Comparison of ENCODE assay signal across 8 mouse cellular contexts in the genomic region with DNA sequence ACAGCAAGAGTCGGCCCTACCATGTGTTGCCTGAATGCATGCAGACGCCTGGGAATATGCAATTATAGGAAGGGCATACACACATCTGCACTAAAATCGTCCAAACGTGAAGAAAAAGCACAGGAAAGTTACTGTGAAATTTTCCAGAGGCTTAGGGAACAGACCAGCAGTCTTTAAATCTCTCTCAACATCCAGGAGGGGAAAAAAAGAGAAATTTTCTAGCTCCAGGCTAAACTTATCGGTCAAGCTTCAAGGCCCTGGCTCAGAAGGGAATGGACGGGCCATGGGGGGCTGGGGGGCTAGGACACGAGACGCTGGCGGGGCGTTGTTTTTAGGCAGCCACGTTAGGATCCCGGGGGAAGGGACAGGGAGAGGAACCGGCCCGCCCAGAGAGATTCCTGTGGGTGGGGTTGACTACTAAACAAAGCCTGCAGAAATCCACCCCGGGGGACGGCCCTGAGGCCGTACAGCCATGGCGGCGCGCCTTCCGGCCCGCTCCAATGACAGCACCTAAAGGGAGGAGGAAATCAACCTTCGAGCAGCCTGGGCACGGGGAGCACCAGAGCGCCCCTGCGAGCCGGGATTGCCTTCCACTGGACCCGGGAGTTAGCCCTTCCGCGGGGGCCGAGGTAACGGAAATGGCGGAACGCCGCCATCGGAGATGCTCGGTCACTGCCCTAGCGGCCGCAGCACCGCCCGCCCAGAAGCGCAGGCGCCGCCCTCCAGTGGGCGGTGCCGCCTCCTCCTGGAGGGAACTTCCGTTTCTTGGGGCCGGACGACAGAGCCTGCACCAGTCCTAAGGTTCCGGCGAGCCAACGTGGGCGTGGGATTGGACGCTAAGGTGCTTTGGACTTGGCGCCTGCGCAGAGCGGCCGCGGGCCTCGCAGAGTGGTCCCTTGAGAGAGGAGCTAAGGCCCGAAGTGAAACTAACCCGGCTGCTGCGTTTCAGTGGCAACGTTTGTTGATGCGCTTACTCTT. TPM values are rescaled to one million over a fixed set of nuclear protein-coding genes. Genes with fewer than 3 reads are reported as not detected.
DNase-seq lines count a peak whose midpoint lies in the region; ATAC-seq and TF ChIP-seq lines count a peak whose summit lies in the region.

No protein-coding gene starts in this region.

- H3K27ac ChIP-seq in forebrain, embryonic 14.5 days (ENCODE audit: low read depth, low read length): peak overlapping the region; percentile 97

- no peaks in the 10 kb centered on the region for H3K36me3 ChIP-seq in forebrain, embryonic 14.5 days (ENCODE audit: control insufficient read depth, insufficient read depth, low read length)

- peak; percentile 99 for ATAC-seq in forebrain, embryonic 14.5 days
- peak; percentile 99 for ATAC-seq in neutrophil, adult 5-6 weeks (ENCODE audit: extremely low read depth, insufficient number of reproducible peaks, low FRiP score, poor library complexity, severe bottlenecking)

- H3K4me3 ChIP-seq in forebrain, embryonic 14.5 days (ENCODE audit: low read depth, low read length): peak overlapping the region; percentile 50
- peak overlapping the region; percentile 71 for H3K4me3 ChIP-seq in lung, adult 2 months (replicated peaks; ENCODE audit: extremely low read depth, low read depth, low read length)

- H3K4me1 ChIP-seq in forebrain, embryonic 14.5 days (ENCODE audit: control insufficient read depth, insufficient read depth, low read length): no peaks in the 10 kb centered on the region
- H3K4me1 ChIP-seq in lung, adult 2 months (ENCODE audit: control insufficient read depth, insufficient read depth, low read length): no peaks in the 10 kb centered on the region

- no peak for TF ChIP-seq CTCF in lung, adult 2 months (IDR thresholded peaks at IDR 0.05; ENCODE audit: insufficient read depth, low read length)

- peak overlapping the region; percentile 52 for H3K4me2 ChIP-seq in forebrain, embryonic 14.5 days (ENCODE audit: low read length)

- TF ChIP-seq POLR2A in lung, adult 2 months (IDR thresholded peaks at IDR 0.05; ENCODE audit: borderline replicate concordance, extremely low read depth, low read depth, low read length): peak; percentile 59

- no peaks in the 10 kb centered on the region for H3K27me3 ChIP-seq in forebrain, embryonic 14.5 days (replicated peaks; ENCODE audit: control insufficient read depth, insufficient read depth, low read length)

- peak; percentile 96 for DNase-seq in ES-CJ7 (ENCODE audit: low read depth, low spot score)
- DNase-seq in cerebellum, adult 11 months: peak; percentile 92
- DNase-seq in forebrain, embryonic 14.5 days (ENCODE audit: low spot score): peak; percentile 96
- peak; percentile 92 for DNase-seq in heart, postnatal 25 days (ENCODE audit: low spot score)
- peak; percentile 84 to 90 for DNase-seq in layer of hippocampus, adult 18-20 months (ENCODE audit: low spot score in 2 of 2)
- peak; percentile 82 for DNase-seq in lung, adult 2 months
- DNase-seq in thymus, adult 18-20 months: peak; percentile 89 to 93

- intact Hi-C loops in heart, postnatal 25 days (cut with DNase I): loop anchor here (5.0 to 10.0 kb wide), 2 partner anchors 68 to 145 kb away; partner anchors contain the start of genes Ofd1 and Trappc2

- H3K9me3 ChIP-seq in forebrain, embryonic 14.5 days (replicated peaks; ENCODE audit: control insufficient read depth, low read length): no peaks in the 10 kb centered on the region

- WGBS in forebrain, embryonic 14.5 days: 32% methylated on average over 64 of the region's 65 CpGs
- 26% methylated on average over 65 of the region's 65 CpGs for WGBS in lung, adult 2 months

- peak overlapping the region; percentile 77 for H3K9ac ChIP-seq in forebrain, embryonic 14.5 days (ENCODE audit: low read length)

RNA-seq across cellular contexts. Expression of gene Tceanc, which starts 8.3 kb away (rescaled TPM):
- 5.9 and 6.9 TPM in 2 replicates for polyA plus RNA-seq in forebrain, embryonic 14.5 days (2014; fragmentation: Nextera tagmentation; extraction: Ambion mirVana)
- total RNA-seq in heart, postnatal 25 days (2021): 1 to 10 TPM; 2.6 to 3.6 TPM
- total RNA-seq in layer of hippocampus, adult 18-20 months (2021): 1 to 10 TPM; 1.0 to 1.5 TPM
- 0.86 and 1.4 TPM in 2 replicates for polyA plus RNA-seq in lung, adult 2 months (2012; rRNA removed)
- 8.3 and 10.2 TPM in 2 replicates for total RNA-seq in neutrophil, adult 5-6 weeks (2017)

RNA-seq across cellular contexts. Expression of gene Rab9, which starts 30.4 kb away (rescaled TPM):
- 50.4 and 52.7 TPM in 2 replicates for polyA plus RNA-seq in forebrain, embryonic 14.5 days (2014; fragmentation: Nextera tagmentation; extraction: Ambion mirVana)
- 10 to 100 TPM; 22.4 to 25.3 TPM for total RNA-seq in heart, postnatal 25 days (2021)
- 10 to 100 TPM; 36.5 to 39.0 TPM for total RNA-seq in layer of hippocampus, adult 18-20 months (2021)
- polyA plus RNA-seq in lung, adult 2 months (2012; rRNA removed): 6.1 and 10.3 TPM in 2 replicates
- 38.1 and 38.6 TPM in 2 replicates for total RNA-seq in neutrophil, adult 5-6 weeks (2017)

Comparison
In these comparisons a context has a peak if more than half of its experiments do, and no peak if none do; other contexts are left out.
1. Peak in every context shown above with its lines: DNase-seq, ATAC-seq, H3K4me3 ChIP-seq and H3K27ac ChIP-seq.